Mouse (Mus musculus): ENCODE measurements around the gene Mdga2. TPM values are rescaled to one million over a fixed set of nuclear protein-coding genes. Genes with fewer than 3 reads are reported as not detected.

The Mdga2 gene
- polyA plus RNA-seq, 1 experiment from 2014 or later = 36.2 TPM

GRCm38 (mm10) chr12:66648605-66649552, 573.5 kb downstream of the Mdga2 start:
- Histone ChIP-seq H3K4me1 (no peaks in the 10 kb centered on the region), H3K27me3 (replicated peaks) (no peaks in the 10 kb centered on the region), H3K36me3 (no peaks in the 10 kb centered on the region), H3K9ac (replicated peaks) (no peak overlapping the region), H3K4me2 (no peak overlapping the region), H3K4me3 (replicated peaks) (no peak overlapping the region), H3K9me3 (replicated peaks) (no peaks in the 10 kb centered on the region), H3K27ac (replicated peaks) (no peak overlapping the region)
- no peak for ATAC-seq (ENCODE audit: low FRiP score)
- 29% methylated on average over 12 of the region's 12 CpGs for whole genome bisulfite sequencing

- no peak overlapping the region for H3K4me2 ChIP-seq
- ATAC-seq (ENCODE audit: low FRiP score) = no peak
- WGBS = 48% methylated on average over 1 of the region's 1 CpGs
- no peaks in the 10 kb centered on the region for H3K36me3 ChIP-seq
- no peak overlapping the region for H3K9ac ChIP-seq (replicated peaks)
- H3K27me3 ChIP-seq (replicated peaks) = no peaks in the 10 kb centered on the region
- H3K27ac ChIP-seq (replicated peaks) = no peak overlapping the region
- H3K4me1 ChIP-seq = 0 out of 2 replicates have a peak, but pooled peaks cover 2% of the 10 kb centered on the region
- H3K4me3 ChIP-seq (replicated peaks) = no peak overlapping the region
- no peaks in the 10 kb centered on the region for H3K9me3 ChIP-seq (replicated peaks)
These were observed 581.9 kb downstream of the Mdga2 start for GRCm38 (mm10) chr12:66640408-66640807.

DNA sequence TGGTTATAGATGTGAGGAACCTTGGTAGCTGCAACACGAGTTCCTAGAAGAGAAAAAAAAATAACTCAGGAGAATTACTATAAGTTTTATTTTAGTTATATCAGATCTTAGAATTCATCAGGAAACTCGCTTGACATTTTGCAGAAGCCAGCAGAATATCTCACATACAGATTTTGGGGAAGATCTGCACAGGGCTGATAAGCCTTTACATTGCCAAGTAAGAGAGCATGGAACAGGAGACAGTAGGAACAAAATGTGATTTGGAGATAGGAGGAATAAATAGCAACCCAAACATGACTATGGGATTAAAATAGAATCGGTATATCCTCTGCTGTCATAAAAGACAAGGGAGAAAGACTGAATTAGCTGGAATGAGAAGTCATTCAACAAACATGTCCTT, 602.4 kb downstream of the Mdga2 start:
- Histone ChIP-seq H3K27ac (replicated peaks) (no peak overlapping the region), H3K27me3 (replicated peaks) (no peaks in the 10 kb centered on the region), H3K9me3 (replicated peaks) (no peaks in the 10 kb centered on the region), H3K9ac (replicated peaks) (no peak overlapping the region), H3K4me2 (no peak overlapping the region), H3K4me1 (no peaks in the 10 kb centered on the region), H3K4me3 (replicated peaks) (no peak overlapping the region), H3K36me3 (no peaks in the 10 kb centered on the region)
- WGBS = 88% methylated on average over 3 of the region's 3 CpGs
- ATAC-seq (ENCODE audit: low FRiP score) = no peak

- Histone ChIP-seq H3K4me3 (replicated peaks) (no peak overlapping the region), H3K9ac (replicated peaks) (no peak overlapping the region), H3K27ac (replicated peaks) (no peak overlapping the region; the same call in 1 of the 2 replicates), H3K36me3 (no peaks in the 10 kb centered on the region), H3K4me2 (no peak overlapping the region), H3K9me3 (replicated peaks) (no peaks in the 10 kb centered on the region), H3K4me1 (no peaks in the 10 kb centered on the region), H3K27me3 (replicated peaks) (no peaks in the 10 kb centered on the region)
- 8% methylated on average over 1 of the region's 1 CpGs for WGBS
- ATAC-seq (ENCODE audit: low FRiP score) = peak; percentile 57
These were observed 630.6 kb downstream of the Mdga2 start for GRCm38 (mm10) chr12:66591617-66592230.

DNA sequence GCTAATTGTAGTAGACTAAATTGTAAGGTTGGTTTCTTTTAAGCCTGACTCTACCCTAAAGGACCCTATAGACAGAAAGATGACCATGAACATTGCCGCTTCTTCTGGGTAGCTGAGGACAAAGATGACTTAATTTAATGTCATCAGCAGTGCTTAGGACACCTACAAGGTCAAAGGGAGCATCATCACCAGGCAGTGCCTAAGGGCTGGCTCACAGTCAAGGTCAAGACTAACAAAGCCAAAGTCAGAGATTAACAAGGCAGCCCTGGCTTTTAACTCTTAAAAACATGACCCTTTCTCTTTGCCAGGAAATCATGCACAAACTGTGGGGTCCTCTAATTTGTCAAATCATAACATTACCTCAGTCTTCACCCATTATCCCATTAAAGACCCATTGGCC, 657.0 kb downstream of the Mdga2 start:
- no peak overlapping the region for H3K27ac ChIP-seq (replicated peaks)
- 81% methylated on average over 1 of the region's 1 CpGs for WGBS
- H3K36me3 ChIP-seq = no peaks in the 10 kb centered on the region
- H3K4me2 ChIP-seq = no peak overlapping the region
- ATAC-seq (ENCODE audit: low FRiP score) = no peak
- H3K9ac ChIP-seq (replicated peaks) = no peak overlapping the region
- no peaks in the 10 kb centered on the region for H3K9me3 ChIP-seq (replicated peaks)
- no peak overlapping the region for H3K4me3 ChIP-seq (replicated peaks)
- no peaks in the 10 kb centered on the region for H3K4me1 ChIP-seq
- no peaks in the 10 kb centered on the region for H3K27me3 ChIP-seq (replicated peaks)

DNA sequence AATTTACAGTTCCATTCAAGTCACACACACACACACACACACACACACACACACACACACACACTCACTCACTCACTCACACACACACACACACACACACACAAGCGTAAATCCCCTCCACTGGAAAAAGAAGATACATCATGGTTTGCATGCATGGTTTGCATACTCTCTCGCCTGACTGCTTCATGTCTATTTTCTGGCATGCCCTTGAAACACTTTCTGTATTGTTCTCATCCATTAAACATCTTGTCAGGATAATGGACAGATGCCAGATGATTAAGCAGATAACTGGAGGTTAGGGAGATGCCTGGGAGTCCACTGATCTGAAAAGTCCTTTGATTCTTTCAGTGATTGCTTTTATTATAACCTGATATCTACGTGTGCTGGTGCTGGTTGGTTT, 665.5 kb downstream of the Mdga2 start:
- Histone ChIP-seq H3K4me3 (replicated peaks) (no peak overlapping the region), H3K9ac (replicated peaks) (no peak overlapping the region), H3K4me1 (no peaks in the 10 kb centered on the region), H3K27me3 (replicated peaks) (no peaks in the 10 kb centered on the region), H3K4me2 (no peak overlapping the region), H3K9me3 (replicated peaks) (no peaks in the 10 kb centered on the region), H3K36me3 (no peaks in the 10 kb centered on the region), H3K27ac (replicated peaks) (no peak overlapping the region)
- WGBS = 45% methylated on average over 3 of the region's 3 CpGs
- ATAC-seq (ENCODE audit: low FRiP score) = no peak

DNA sequence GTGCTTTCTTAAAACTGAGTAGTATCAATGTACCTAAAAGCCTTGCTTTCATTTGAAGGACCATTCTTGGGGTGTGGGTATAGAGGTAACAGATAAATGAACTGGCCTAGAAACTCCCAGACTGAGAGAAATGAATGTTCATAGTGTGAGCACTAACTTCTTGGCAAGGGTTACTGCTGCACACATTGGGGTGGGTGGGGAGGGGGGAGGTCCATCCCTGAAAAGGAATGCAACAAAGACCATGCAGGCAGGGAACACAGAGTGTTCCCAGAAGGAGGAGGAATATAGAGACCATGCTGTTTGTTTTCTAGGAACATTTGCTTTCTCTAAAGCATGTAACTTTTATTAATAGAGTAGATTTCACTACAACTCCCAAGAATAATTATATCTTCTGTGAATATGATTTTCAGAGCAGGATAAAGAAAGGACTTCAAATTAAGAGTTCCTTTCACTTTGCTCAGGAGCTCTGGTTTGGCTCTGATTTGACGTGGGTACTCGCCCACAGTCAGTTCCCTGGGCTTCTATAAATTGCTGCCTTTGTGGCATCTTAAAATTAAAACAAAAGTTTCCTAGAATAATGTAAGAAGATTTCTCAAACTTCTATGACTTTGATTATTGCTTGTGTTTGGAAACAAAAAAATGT, 666.0 kb downstream of the Mdga2 start:
- Histone ChIP-seq H3K9ac (replicated peaks) (no peak overlapping the region), H3K27me3 (replicated peaks) (no peaks in the 10 kb centered on the region), H3K36me3 (no peaks in the 10 kb centered on the region), H3K27ac (replicated peaks) (no peak overlapping the region), H3K4me2 (no peak overlapping the region), H3K9me3 (replicated peaks) (no peaks in the 10 kb centered on the region), H3K4me1 (no peaks in the 10 kb centered on the region), H3K4me3 (replicated peaks) (no peak overlapping the region)
- ATAC-seq (ENCODE audit: low FRiP score) = no peak
- 47% methylated on average over 2 of the region's 2 CpGs for WGBS

GRCm38 (mm10) chr12:66524973-66525372, 697.4 kb downstream of the Mdga2 start:
- H3K27me3 ChIP-seq (replicated peaks) = no peaks in the 10 kb centered on the region
- H3K4me3 ChIP-seq (replicated peaks) = no peak overlapping the region
- 20% methylated on average over 2 of the region's 2 CpGs for WGBS
- ATAC-seq (ENCODE audit: low FRiP score) = no peak
- no peak overlapping the region for H3K9ac ChIP-seq (replicated peaks)
- H3K27ac ChIP-seq (replicated peaks) = no peak overlapping the region
- no peaks in the 10 kb centered on the region for H3K36me3 ChIP-seq
- H3K9me3 ChIP-seq (replicated peaks) = no peaks in the 10 kb centered on the region
- no peak overlapping the region for H3K4me2 ChIP-seq
- no peaks in the 10 kb centered on the region for H3K4me1 ChIP-seq

- no peak overlapping the region for H3K4me2 ChIP-seq
- 82% methylated on average over 4 of the region's 4 CpGs for WGBS
- H3K27me3 ChIP-seq (replicated peaks) = no peaks in the 10 kb centered on the region
- H3K4me1 ChIP-seq = no peaks in the 10 kb centered on the region
- H3K4me3 ChIP-seq (replicated peaks) = no peak overlapping the region
- ATAC-seq (ENCODE audit: low FRiP score) = no peak
- H3K27ac ChIP-seq (replicated peaks) = no peak overlapping the region
- H3K9me3 ChIP-seq (replicated peaks) = no peaks in the 10 kb centered on the region
- no peaks in the 10 kb centered on the region for H3K36me3 ChIP-seq
- H3K9ac ChIP-seq (replicated peaks) = no peak overlapping the region
These were observed 723.1 kb downstream of the Mdga2 start for GRCm38 (mm10) chr12:66499258-66499657.

DNA sequence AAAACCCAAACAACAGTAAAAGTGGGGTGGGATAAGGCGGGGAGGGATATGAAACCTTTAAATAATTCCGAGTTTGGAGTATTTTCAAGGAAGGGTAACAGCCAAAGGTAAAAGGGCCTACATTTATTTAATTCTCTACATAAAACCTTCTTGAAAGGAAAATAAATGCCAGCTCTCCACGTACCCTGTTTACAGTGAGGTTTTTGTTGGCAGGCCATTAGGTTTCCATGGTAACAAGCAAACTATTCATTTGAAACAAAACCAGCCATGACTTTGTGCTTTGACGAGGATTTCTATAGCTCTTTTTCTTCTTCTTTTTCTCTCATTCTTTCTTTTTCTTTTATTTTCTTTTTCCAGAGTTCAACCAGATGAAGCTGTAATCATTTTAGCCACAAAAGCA, 751.5 kb downstream of the Mdga2 start:
- peak; percentile 80; the same call in 1 of the 2 replicates for ATAC-seq (ENCODE audit: low FRiP score)
- H3K4me2 ChIP-seq = peak overlapping the region; percentile 19
- H3K9ac ChIP-seq (replicated peaks) = no peak overlapping the region
- WGBS = 23% methylated on average over 4 of the region's 4 CpGs
- no peaks in the 10 kb centered on the region for H3K27me3 ChIP-seq (replicated peaks)
- H3K4me3 ChIP-seq (replicated peaks) = no peak overlapping the region
- no peaks in the 10 kb centered on the region for H3K36me3 ChIP-seq
- no peaks in the 10 kb centered on the region for H3K9me3 ChIP-seq (replicated peaks)
- peak overlapping the region; percentile 56; the same call in 1 of the 2 replicates for H3K27ac ChIP-seq (replicated peaks)
- H3K4me1 ChIP-seq = no peaks in the 10 kb centered on the region

- no peak overlapping the region for H3K4me3 ChIP-seq (replicated peaks)
- no peaks in the 10 kb centered on the region for H3K36me3 ChIP-seq
- no peak overlapping the region for H3K9ac ChIP-seq (replicated peaks)
- peak; percentile 68; the same call in 1 of the 2 replicates for ATAC-seq (ENCODE audit: low FRiP score)
- peak overlapping the region; percentile 56 for H3K27ac ChIP-seq (replicated peaks)
- H3K4me2 ChIP-seq = peak overlapping the region; percentile 19
- no peaks in the 10 kb centered on the region for H3K9me3 ChIP-seq (replicated peaks)
- H3K4me1 ChIP-seq = no peaks in the 10 kb centered on the region
- WGBS = 30% methylated on average over 8 of the region's 8 CpGs
- no peaks in the 10 kb centered on the region for H3K27me3 ChIP-seq (replicated peaks)
These were observed 752.0 kb downstream of the Mdga2 start for GRCm38 (mm10) chr12:66470243-66470863.
